Mouse (Mus musculus) megakaryocyte-erythroid progenitor cell, adult 5 weeks (primary cell): ENCODE measurements around the gene Cabp7. TPM values are rescaled to one million over a fixed set of nuclear protein-coding genes. Genes with fewer than 3 reads are reported as not detected.

ENCODE experiments used
- polyA plus RNA-seq: library from polyadenylated mRNA; stranded (reverse); fragments of >175 nt; gene quantifications from 2 replicates; pipeline ENCODE4 v1.2.3, GENCODE M21; 2012

Cabp7 gene
- polyA plus RNA-seq, result 0.02 and 0.06 TPM in 2 replicates

GRCm38 (mm10) chr11:4746733-4747132 is at the start of gene Cabp7:
Gene Cabp7, minus strand, starts transcription at chr11:4746778.

DNA sequence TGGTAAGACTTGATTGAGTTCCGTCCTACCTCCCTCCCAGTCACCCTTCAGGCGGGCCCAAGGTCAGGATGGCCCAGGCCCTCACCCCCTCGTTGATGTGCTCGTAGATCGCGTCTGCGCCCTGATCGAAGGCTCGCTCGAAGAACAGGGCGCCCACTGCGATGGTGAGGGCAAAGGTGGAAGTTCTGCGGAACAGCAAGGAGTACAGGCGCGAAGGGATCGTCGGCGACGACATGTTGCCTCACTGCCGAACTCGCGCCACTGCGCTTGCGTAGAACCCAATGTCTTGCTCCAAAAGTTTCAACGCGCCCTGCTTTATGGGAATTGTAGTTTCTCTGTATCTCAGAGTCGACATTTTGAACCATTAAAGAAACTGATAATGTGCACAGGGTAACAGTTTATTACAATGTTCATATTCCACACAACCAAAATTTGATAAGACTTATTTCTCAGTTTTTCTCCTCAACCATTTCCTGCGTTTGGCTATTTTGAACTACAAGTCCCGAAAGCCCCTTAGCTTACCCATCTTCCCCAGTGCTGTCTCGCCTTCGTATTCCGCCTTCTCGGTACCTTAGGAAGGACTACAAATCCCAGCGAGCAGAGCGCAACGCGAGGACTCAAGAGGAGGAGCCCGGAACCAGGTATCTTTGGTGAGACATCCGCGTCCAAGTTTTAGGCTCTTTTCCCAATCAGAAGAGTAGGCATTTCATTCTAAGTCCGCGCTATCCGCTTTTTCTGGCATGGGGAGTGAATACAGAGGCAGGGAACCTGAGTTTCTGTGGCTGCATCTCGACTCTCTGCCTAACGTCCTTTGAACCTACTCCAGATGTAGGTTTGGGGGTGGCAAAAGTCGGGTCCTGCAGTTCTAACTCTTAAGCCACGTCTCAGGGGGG is 42.3 kb downstream of the Cabp7 start, which contains the start of the genes Uqcr10 and Zmat5:
Gene Uqcr10 (minus strand): TSS at position 271 of the 893 bp plus-strand sequence.
Gene Zmat5 (plus strand): TSS at position 607 of the 893 bp plus-strand sequence.

Other genes with a start within 250 kb of the Cabp7 start
- gene Mtmr3, start 151.9 kb downstream of the Cabp7 start, polyA plus RNA-seq, result 21.3 and 26.6 TPM in 2 replicates
- gene Gm11032, start 126.7 kb downstream of the Cabp7 start, polyA plus RNA-seq, result not detected in 2 replicates
- gene Ascc2, start 109.0 kb downstream of the Cabp7 start, polyA plus RNA-seq, result 46.6 and 57.9 TPM in 2 replicates
- 14.0 and 24.3 TPM in 2 replicates for gene Uqcr10, start 42.4 kb downstream of the Cabp7 start, polyA plus RNA-seq
- gene Zmat5, start 42.1 kb downstream of the Cabp7 start, polyA plus RNA-seq, result 83.7 and 89.6 TPM in 2 replicates
- 52.8 and 56.6 TPM in 2 replicates for gene Nf2, start 102.8 kb upstream of the Cabp7 start, polyA plus RNA-seq
- gene Nipsnap1, start 127.2 kb upstream of the Cabp7 start, polyA plus RNA-seq, result 21.8 and 33.4 TPM in 2 replicates
- gene Thoc5, start 148.5 kb upstream of the Cabp7 start, polyA plus RNA-seq, result 6.0 and 7.0 TPM in 2 replicates
- gene Nefh, start 201.3 kb upstream of the Cabp7 start, polyA plus RNA-seq, result 6.0 and 12.2 TPM in 2 replicates
- 47.3 and 50.3 TPM in 2 replicates for gene Ap1b1, start 240.0 kb upstream of the Cabp7 start, polyA plus RNA-seq